Mouse (Mus musculus): ENCODE data around the gene Xpo5. TPM values are rescaled to one million over a fixed set of nuclear protein-coding genes. Genes with fewer than 3 reads are reported as not detected.

The Xpo5 gene
- total and polyA plus RNA-seq, 2 experiments from 2014 or later = 23.8 to 54.5 TPM

- Histone ChIP-seq H3K27me3 (ENCODE audit: insufficient read depth, low read length) (no peaks in the 10 kb centered on the region), H3K4me1 (ENCODE audit: insufficient read depth, low read length) (no peaks in the 10 kb centered on the region), H3K4me3 (ENCODE audit: low read length) (no peak overlapping the region), H3K9me3 (ENCODE audit: low read length) (no peaks in the 10 kb centered on the region), H3K36me3 (ENCODE audit: insufficient read depth, low read length) (peaks cover 56% of the 10 kb centered on the region), H3K9ac (replicated peaks; ENCODE audit: low read length) (no peak overlapping the region), H3K4me2 (ENCODE audit: low read depth, low read length) (no peak overlapping the region), H3K27ac (no peak overlapping the region)
- no peak for TF ChIP-seq CTCF (IDR thresholded peaks at IDR 0.05; ENCODE audit: low read depth)
- whole genome bisulfite sequencing = 92% methylated on average over 5 of the region's 5 CpGs
- ATAC-seq (no peak), DNase-seq (ENCODE audit: low spot score) (no peak)
Observed at GRCm38 (mm10) chr17:46262201-46262694, 59.7 kb downstream of the Xpo5 start.

- Histone ChIP-seq H3K36me3 (ENCODE audit: insufficient read depth, low read length) (peaks cover 36% of the 10 kb centered on the region; the same call in 1 of the 2 replicates), H3K9ac (replicated peaks; ENCODE audit: low read length) (no peak overlapping the region), H3K4me2 (ENCODE audit: low read depth, low read length) (no peak overlapping the region), H3K4me1 (ENCODE audit: insufficient read depth, low read length) (no peaks in the 10 kb centered on the region), H3K27ac (no peak overlapping the region), H3K4me3 (ENCODE audit: low read length) (no peak overlapping the region), H3K27me3 (ENCODE audit: insufficient read depth, low read length) (no peaks in the 10 kb centered on the region), H3K9me3 (ENCODE audit: low read length) (no peaks in the 10 kb centered on the region)
- DNase-seq (ENCODE audit: low spot score) (no peak), ATAC-seq (no peak)
- 76% methylated on average over 12 of the region's 12 CpGs for WGBS
- no peak for TF ChIP-seq CTCF (IDR thresholded peaks at IDR 0.05; ENCODE audit: low read depth)
Observed at GRCm38 (mm10) chr17:46265502-46265901, 62.9 kb downstream of the Xpo5 start.

- Histone ChIP-seq H3K27ac (no peak overlapping the region), H3K4me2 (ENCODE audit: low read depth, low read length) (no peak overlapping the region), H3K4me1 (ENCODE audit: insufficient read depth, low read length) (no peaks in the 10 kb centered on the region), H3K4me3 (ENCODE audit: low read length) (no peak overlapping the region), H3K9me3 (ENCODE audit: low read length) (no peaks in the 10 kb centered on the region), H3K9ac (replicated peaks; ENCODE audit: low read length) (no peak overlapping the region), H3K27me3 (ENCODE audit: insufficient read depth, low read length) (no peaks in the 10 kb centered on the region), H3K36me3 (ENCODE audit: insufficient read depth, low read length) (peaks cover 31% of the 10 kb centered on the region; the same call in 1 of the 2 replicates)
- WGBS = 29% methylated on average over 14 of the region's 14 CpGs
- ATAC-seq = peak; percentile 69
- peak; percentile 91 for DNase-seq (ENCODE audit: low spot score)
- peak; percentile 95 for TF ChIP-seq CTCF (IDR thresholded peaks at IDR 0.05; ENCODE audit: low read depth)
Observed at GRCm38 (mm10) chr17:46265918-46266618, 63.5 kb downstream of the Xpo5 start.

DNA sequence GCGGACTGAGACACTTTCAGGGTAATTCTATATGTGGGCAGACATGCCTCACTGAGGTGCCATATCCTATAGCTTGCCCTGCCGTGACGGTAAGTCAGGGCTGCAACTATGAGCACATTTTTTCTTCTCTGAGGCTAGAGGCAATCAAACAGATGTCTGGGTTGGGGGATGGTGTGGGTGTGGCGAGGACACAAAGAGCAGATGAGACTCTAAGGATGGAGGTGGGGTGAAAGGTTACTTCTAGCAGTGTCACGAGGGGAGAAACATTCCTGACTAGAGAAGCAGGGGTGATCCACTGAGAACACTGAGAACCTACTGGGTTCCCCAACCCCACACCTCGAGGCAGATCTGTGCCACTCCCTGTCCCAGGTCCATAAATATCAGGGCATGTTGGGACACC, 64.4 kb downstream of the Xpo5 start:
- no peak overlapping the region for H3K9ac ChIP-seq (replicated peaks; ENCODE audit: low read length)
- 75% methylated on average over 6 of the region's 6 CpGs for WGBS
- no peak overlapping the region for H3K27ac ChIP-seq
- H3K27me3 ChIP-seq (ENCODE audit: insufficient read depth, low read length) = no peaks in the 10 kb centered on the region
- H3K4me3 ChIP-seq (ENCODE audit: low read length) = no peak overlapping the region
- no peak overlapping the region for H3K4me2 ChIP-seq (ENCODE audit: low read depth, low read length)
- no peak for ATAC-seq
- TF ChIP-seq CTCF (IDR thresholded peaks at IDR 0.05; ENCODE audit: low read depth) = no peak
- no peaks in the 10 kb centered on the region for H3K4me1 ChIP-seq (ENCODE audit: insufficient read depth, low read length)
- no peak for DNase-seq (ENCODE audit: low spot score)
- no peaks in the 10 kb centered on the region for H3K9me3 ChIP-seq (ENCODE audit: low read length)
- peaks cover 23% of the 10 kb centered on the region; the same call in 1 of the 2 replicates for H3K36me3 ChIP-seq (ENCODE audit: insufficient read depth, low read length)

- Histone ChIP-seq H3K27ac (no peak overlapping the region), H3K4me2 (ENCODE audit: low read depth, low read length) (no peak overlapping the region), H3K27me3 (ENCODE audit: insufficient read depth, low read length) (no peaks in the 10 kb centered on the region), H3K9me3 (ENCODE audit: low read length) (no peaks in the 10 kb centered on the region), H3K4me3 (ENCODE audit: low read length) (no peak overlapping the region), H3K36me3 (ENCODE audit: insufficient read depth, low read length) (peaks cover 17% of the 10 kb centered on the region; the same call in 1 of the 2 replicates), H3K4me1 (ENCODE audit: insufficient read depth, low read length) (no peaks in the 10 kb centered on the region), H3K9ac (replicated peaks; ENCODE audit: low read length) (no peak overlapping the region)
- no peak for TF ChIP-seq CTCF (IDR thresholded peaks at IDR 0.05; ENCODE audit: low read depth)
- ATAC-seq = no peak
- DNase-seq (ENCODE audit: low spot score) = no peak
- WGBS = 92% methylated on average over 7 of the region's 7 CpGs
Observed at GRCm38 (mm10) chr17:46267511-46267910, 64.9 kb downstream of the Xpo5 start.

DNA sequence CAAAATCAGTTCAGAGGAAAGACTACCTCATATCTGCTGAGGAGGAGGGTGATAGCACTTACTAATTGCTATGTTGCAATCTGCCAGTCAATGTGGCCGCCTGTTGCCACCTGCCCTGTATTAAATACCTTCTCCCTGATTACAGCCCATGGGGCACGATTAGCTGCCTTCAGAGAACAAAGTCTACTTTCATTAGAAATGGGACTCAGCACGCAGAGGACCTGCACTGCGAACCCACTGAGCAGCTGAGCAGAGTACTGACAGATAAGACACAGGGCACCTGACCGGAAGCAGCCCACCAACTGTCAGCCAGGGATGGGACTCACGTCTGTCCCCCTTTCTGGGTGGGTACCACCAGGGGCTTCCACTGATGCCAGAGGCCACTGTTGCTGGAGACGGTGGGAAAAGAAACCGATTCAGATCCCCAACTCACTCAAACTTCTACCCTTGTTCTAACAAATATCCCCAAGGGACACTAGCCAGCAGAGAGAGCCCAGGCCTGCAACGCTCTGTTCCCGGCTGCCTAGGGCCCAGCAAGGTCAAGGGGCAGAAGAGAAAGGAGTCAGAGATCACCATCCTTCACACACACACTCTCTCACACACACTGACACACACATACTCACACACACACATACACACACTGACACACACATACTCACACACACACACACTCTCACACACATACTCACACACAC, 65.6 kb downstream of the Xpo5 start:
- Histone ChIP-seq H3K4me2 (ENCODE audit: low read depth, low read length) (no peak overlapping the region), H3K9ac (replicated peaks; ENCODE audit: low read length) (no peak overlapping the region)
- ATAC-seq = no peak

More for the DNA sequence above, 65.6 kb downstream of the Xpo5 start:
- Histone ChIP-seq H3K4me1 (ENCODE audit: insufficient read depth, low read length) (no peaks in the 10 kb centered on the region), H3K27me3 (ENCODE audit: insufficient read depth, low read length) (no peaks in the 10 kb centered on the region), H3K36me3 (ENCODE audit: insufficient read depth, low read length) (peaks cover 11% of the 10 kb centered on the region; the same call in 1 of the 2 replicates), H3K9me3 (ENCODE audit: low read length) (no peaks in the 10 kb centered on the region), H3K4me3 (ENCODE audit: low read length) (no peak overlapping the region), H3K27ac (no peak overlapping the region)
- 81% methylated on average over 10 of the region's 10 CpGs for WGBS
- TF ChIP-seq CTCF (IDR thresholded peaks at IDR 0.05; ENCODE audit: low read depth) = no peak
- no peak for DNase-seq (ENCODE audit: low spot score)

Data from hindbrain, postnatal 0 days (tissue).